Mouse (Mus musculus): ENCODE measurements around the gene Slc22a22. TPM values are rescaled to one million over a fixed set of nuclear protein-coding genes. Genes with fewer than 3 reads are reported as not detected.

Slc22a22 gene
- not detected for polyA plus RNA-seq (2017; shearing (Covaris generic))

GRCm38 (mm10) chr15:57477525-57477924, at the start of gene Slc22a22:
Slc22a22 (minus strand) TSS chr15:57477625.

Data from activated CD4-positive, CD25-positive, alpha-beta regulatory T cell, adult 9 weeks (primary cell).